Mouse (Mus musculus): Measurements from ENCODE around the gene Dip2c. TPM values are rescaled to one million over a fixed set of nuclear protein-coding genes. Genes with fewer than 3 reads are reported as not detected.

Dip2c gene
- total and polyA plus RNA-seq, 3 experiments: not detected

DNA sequence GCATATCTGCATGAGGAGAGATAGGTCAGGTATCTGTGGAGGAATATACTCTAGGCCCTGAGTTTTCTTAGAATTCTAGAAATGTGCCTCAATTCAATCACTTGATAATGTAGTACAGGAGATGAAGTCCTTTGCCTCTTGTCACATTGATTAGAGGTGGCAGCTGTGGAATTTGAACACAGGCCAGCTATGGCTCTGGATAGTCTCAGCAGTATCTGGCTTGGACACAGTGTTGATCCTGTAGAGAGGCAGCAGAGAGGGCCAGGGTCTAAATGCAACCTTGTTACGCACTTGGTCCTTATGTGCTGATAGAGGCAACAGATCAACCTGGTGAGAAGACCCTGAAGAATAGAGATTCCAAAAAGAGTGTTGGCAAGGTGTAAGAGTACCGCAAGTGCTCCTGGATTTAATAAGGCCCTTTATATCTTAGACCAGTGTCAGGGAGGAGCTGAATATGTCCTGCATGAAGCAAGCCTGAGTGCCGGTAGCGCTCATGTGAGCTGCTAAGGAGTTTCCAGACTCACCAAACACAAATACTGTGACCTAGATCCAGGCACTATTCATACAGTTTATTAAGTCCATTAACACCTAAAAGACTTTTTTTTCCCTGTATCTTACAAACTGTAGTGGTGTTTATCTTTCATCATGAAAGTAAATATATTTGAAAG, 170.3 kb downstream of the Dip2c start:
- Histone ChIP-seq H3K9me3 (replicated peaks; ENCODE audit: insufficient read depth, low read length) (no peaks in the 10 kb centered on the region), H3K79me2 (ENCODE audit: control insufficient read depth, insufficient read depth, low read length, poor library complexity) (no peaks in the 10 kb centered on the region), H3K36me3 (ENCODE audit: control insufficient read depth in 1 of 2, insufficient read depth in 2 of 2, low read length in 2 of 2) (no peaks in the 10 kb centered on the region), H3K4me1 (ENCODE audit: control insufficient read depth in 1 of 2, insufficient read depth in 2 of 2, low read length in 2 of 2) (no peaks in the 10 kb centered on the region), H3K4me3 (ENCODE audit: control insufficient read depth in 1 of 2, insufficient read depth in 1 of 2, low read depth in 2 of 2, low read length in 2 of 2) (no peak overlapping the region), H3K27me3 (ENCODE audit: control insufficient read depth in 1 of 2, insufficient read depth in 2 of 2, low read length in 2 of 2) (peaks cover 0 to 2% of the 10 kb centered on the region in 2 experiments; a peak in 1 of 4 replicates), H3K9ac (ENCODE audit: control insufficient read depth, low read depth, low read length, poor library complexity, severe bottlenecking) (no peak overlapping the region), H3K27ac (ENCODE audit: control insufficient read depth, low read depth, low read length) (no peak overlapping the region)
- no peak for DNase-seq (ENCODE audit: low read depth, low spot score)
- TF ChIP-seq TCF12 (IDR thresholded peaks at IDR 0.05; ENCODE audit: low read depth, low read length) (no peak), ZC3H11A (IDR thresholded peaks at IDR 0.05; ENCODE audit: low read depth, low read length) (no peak), EP300 (IDR thresholded peaks at IDR 0.05; ENCODE audit: low read depth in 1 of 2, low read length in 2 of 2) (no peak), HCFC1 (IDR thresholded peaks at IDR 0.05; ENCODE audit: low read depth, low read length) (no peak), ELF1 (IDR thresholded peaks at IDR 0.05; ENCODE audit: low read depth, low read length) (no peak), SIN3A (IDR thresholded peaks at IDR 0.05; ENCODE audit: low read length) (no peak), MXI1 (IDR thresholded peaks at IDR 0.05; ENCODE audit: low read depth, low read length) (no peak), CHD2 (IDR thresholded peaks at IDR 0.05; ENCODE audit: low read length) (no peak), RCOR1 (IDR thresholded peaks at IDR 0.05; ENCODE audit: low read depth, low read length) (no peak), POLR2A (IDR thresholded peaks at IDR 0.05; ENCODE audit: control insufficient read depth in 1 of 2, insufficient read depth in 1 of 2, low read depth in 1 of 2, low read length in 2 of 2, poor library complexity in 1 of 2) (no peak), NELFE (IDR thresholded peaks at IDR 0.05; ENCODE audit: low read depth, low read length) (no peak), NRF1 (IDR thresholded peaks at IDR 0.05; ENCODE audit: insufficient read depth, low read depth, low read length, poor library complexity, severe bottlenecking) (no peak), UBTF (IDR thresholded peaks at IDR 0.05; ENCODE audit: borderline replicate concordance, insufficient read depth, low read depth, low read length) (no peak), KAT2A (conservative IDR thresholded peaks at IDR 0.05; ENCODE audit: low read depth, low read length) (no peak)

DNA sequence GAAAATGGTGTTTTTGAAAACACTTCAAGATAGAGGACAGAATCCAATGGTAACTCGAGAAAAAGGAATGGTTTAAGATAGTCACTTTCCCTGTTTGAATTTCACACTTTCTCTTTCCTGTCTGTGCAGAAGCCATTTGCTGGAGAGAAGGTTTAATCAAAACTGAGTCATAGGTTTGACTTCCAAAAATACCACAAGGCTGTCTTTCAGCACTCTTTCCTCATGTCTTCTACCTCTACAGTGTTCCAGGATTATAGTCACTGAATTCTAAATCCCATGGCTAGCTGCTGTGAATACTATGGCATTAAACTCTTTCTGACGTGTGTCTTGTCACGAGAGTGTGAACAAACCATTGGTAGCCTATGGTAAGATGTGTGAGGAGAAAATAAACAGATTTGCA, 173.9 kb downstream of the Dip2c start:
- no peak overlapping the region for H3K27ac ChIP-seq (ENCODE audit: control insufficient read depth, low read depth, low read length)
- no peaks in the 10 kb centered on the region for H3K79me2 ChIP-seq (ENCODE audit: control insufficient read depth, insufficient read depth, low read length, poor library complexity)
- DNase-seq (ENCODE audit: low read depth, low spot score): no peak
- no peak overlapping the region for H3K4me3 ChIP-seq (ENCODE audit: control insufficient read depth in 1 of 2, insufficient read depth in 1 of 2, low read depth in 2 of 2, low read length in 2 of 2)
- H3K9me3 ChIP-seq (replicated peaks; ENCODE audit: insufficient read depth, low read length): no peaks in the 10 kb centered on the region
- TF ChIP-seq NRF1 (IDR thresholded peaks at IDR 0.05; ENCODE audit: insufficient read depth, low read depth, low read length, poor library complexity, severe bottlenecking) (no peak), MAZ (IDR thresholded peaks at IDR 0.05; ENCODE audit: low read depth, low read length) (no peak), RCOR1 (IDR thresholded peaks at IDR 0.05; ENCODE audit: low read depth, low read length) (no peak), UBTF (IDR thresholded peaks at IDR 0.05; ENCODE audit: borderline replicate concordance, insufficient read depth, low read depth, low read length) (no peak), MEF2A (IDR thresholded peaks at IDR 0.05; ENCODE audit: extremely low read depth, insufficient replicate concordance, low read depth, low read length, poor library complexity, severe bottlenecking) (no peak), MXI1 (IDR thresholded peaks at IDR 0.05; ENCODE audit: low read depth, low read length) (no peak), MYC (IDR thresholded peaks at IDR 0.05; ENCODE audit: low read depth, low read length) (no peak), BHLHE40 (IDR thresholded peaks at IDR 0.05; ENCODE audit: borderline replicate concordance, low read depth, low read length) (no peak)
- no peaks in the 10 kb centered on the region for H3K36me3 ChIP-seq (ENCODE audit: control insufficient read depth in 1 of 2, insufficient read depth in 2 of 2, low read length in 2 of 2)
- H3K4me1 ChIP-seq (ENCODE audit: control insufficient read depth in 1 of 2, insufficient read depth in 2 of 2, low read length in 2 of 2): no peaks in the 10 kb centered on the region
- peaks cover 0 to 2% of the 10 kb centered on the region in 2 experiments; a peak in 1 of 4 replicates for H3K27me3 ChIP-seq (ENCODE audit: control insufficient read depth in 1 of 2, insufficient read depth in 2 of 2, low read length in 2 of 2)
- no peak overlapping the region for H3K9ac ChIP-seq (ENCODE audit: control insufficient read depth, low read depth, low read length, poor library complexity, severe bottlenecking)
